Mouse (Mus musculus): ENCODE data around the gene Aldh9a1. TPM values are rescaled to one million over a fixed set of nuclear protein-coding genes. Genes with fewer than 3 reads are reported as not detected.
"Not testable (repeated sequence)": the region's sequence is repeated elsewhere in the genome, so short reads cannot be mapped to it uniquely, and the experiment has no call there.

The Aldh9a1 gene
- polyA plus RNA-seq, 1 experiment from 2014 or later = 36.0 TPM

GRCm38 (mm10) chr1:167342831-167343230, 7.0 kb upstream of the Aldh9a1 start:
- no peak overlapping the region for H3K4me3 ChIP-seq (ENCODE audit: low read depth, low read length)
- no peak for DNase-seq (ENCODE audit: low spot score)
- H3K9me3 ChIP-seq (ENCODE audit: control insufficient read depth, low read length) = no peaks in the 10 kb centered on the region
- H3K27ac ChIP-seq (ENCODE audit: low read depth, low read length) = no peak overlapping the region
- ATAC-seq (ENCODE audit: insufficient read depth, low FRiP score, low TSS enrichment) = no peak
- WGBS = 91% methylated on average over 10 of the region's 10 CpGs
- H3K4me2 ChIP-seq (ENCODE audit: low read depth) = no peak overlapping the region
- no peaks in the 10 kb centered on the region for H3K4me1 ChIP-seq (ENCODE audit: control insufficient read depth, insufficient read depth, low read length)
- no peaks in the 10 kb centered on the region for H3K36me3 ChIP-seq (ENCODE audit: control insufficient read depth, insufficient read depth, low read length)
- H3K9ac ChIP-seq (ENCODE audit: low read length) = no peak overlapping the region
- 0 out of 2 replicates have a peak, but pooled peaks cover 4% of the 10 kb centered on the region for H3K27me3 ChIP-seq (ENCODE audit: control insufficient read depth, insufficient read depth, low read length)

- not testable (repeated sequence) for H3K36me3 ChIP-seq (ENCODE audit: control insufficient read depth, insufficient read depth, low read length)
- WGBS = 93% methylated on average over 10 of the region's 10 CpGs
Observed at GRCm38 (mm10) chr1:167345994-167346520, 3.7 kb upstream of the Aldh9a1 start.

DNA sequence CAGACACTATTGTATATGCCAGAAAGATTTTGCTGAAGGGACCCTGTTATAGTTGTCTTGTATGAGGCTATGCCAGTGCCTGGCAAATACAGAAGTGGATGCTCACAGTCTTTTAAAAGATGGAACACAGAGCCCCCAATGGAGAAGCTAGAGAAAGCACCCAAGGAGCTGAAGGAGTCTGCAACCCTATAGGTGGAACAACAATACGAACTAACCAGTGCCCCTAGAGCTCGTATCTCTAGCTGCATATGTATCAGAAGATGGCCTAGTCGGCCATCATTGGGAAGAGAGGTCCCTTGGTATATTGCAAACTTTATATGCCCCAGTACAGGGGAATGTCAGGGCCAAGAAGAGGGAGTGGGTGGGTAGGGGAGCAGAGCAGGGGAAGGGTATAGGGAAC, 585 bp upstream of the Aldh9a1 start:
- H3K4me2 ChIP-seq (ENCODE audit: low read depth); H3K36me3 ChIP-seq (ENCODE audit: control insufficient read depth, insufficient read depth, low read length); H3K4me3 ChIP-seq (ENCODE audit: low read depth, low read length); H3K27ac ChIP-seq (ENCODE audit: low read depth, low read length); DNase-seq (ENCODE audit: low spot score); H3K9me3 ChIP-seq (ENCODE audit: control insufficient read depth, low read length); ATAC-seq (ENCODE audit: insufficient read depth, low FRiP score, low TSS enrichment); H3K27me3 ChIP-seq (ENCODE audit: control insufficient read depth, insufficient read depth, low read length); H3K4me1 ChIP-seq (ENCODE audit: control insufficient read depth, insufficient read depth, low read length); H3K9ac ChIP-seq (ENCODE audit: low read length): not testable (repeated sequence)
- WGBS = 54% methylated on average over 3 of the region's 3 CpGs

More at GRCm38 (mm10) chr1:167345994-167346520, 3.7 kb upstream of the Aldh9a1 start:
- H3K4me2 ChIP-seq (ENCODE audit: low read depth); H3K9ac ChIP-seq (ENCODE audit: low read length); ATAC-seq (ENCODE audit: insufficient read depth, low FRiP score, low TSS enrichment); H3K27ac ChIP-seq (ENCODE audit: low read depth, low read length); H3K4me3 ChIP-seq (ENCODE audit: low read depth, low read length); H3K9me3 ChIP-seq (ENCODE audit: control insufficient read depth, low read length); DNase-seq (ENCODE audit: low spot score); H3K4me1 ChIP-seq (ENCODE audit: control insufficient read depth, insufficient read depth, low read length); H3K27me3 ChIP-seq (ENCODE audit: control insufficient read depth, insufficient read depth, low read length): not testable (repeated sequence)

- Histone ChIP-seq H3K4me1 (ENCODE audit: control insufficient read depth, insufficient read depth, low read length) (no peaks in the 10 kb centered on the region), H3K4me2 (ENCODE audit: low read depth) (peak overlapping the region; percentile 60), H3K27me3 (ENCODE audit: control insufficient read depth, insufficient read depth, low read length) (no peaks in the 10 kb centered on the region), H3K36me3 (ENCODE audit: control insufficient read depth, insufficient read depth, low read length) (0 out of 2 replicates have a peak, but pooled peaks cover 3% of the 10 kb centered on the region), H3K4me3 (ENCODE audit: low read depth, low read length) (peak overlapping the region; percentile 54), H3K27ac (ENCODE audit: low read depth, low read length) (no peak overlapping the region), H3K9ac (ENCODE audit: low read length) (peak overlapping the region; percentile 59), H3K9me3 (ENCODE audit: control insufficient read depth, low read length) (no peaks in the 10 kb centered on the region)
- WGBS = 30% methylated on average over 13 of the region's 13 CpGs
- ATAC-seq (ENCODE audit: insufficient read depth, low FRiP score, low TSS enrichment) (no peak), DNase-seq (ENCODE audit: low spot score) (no peak)
Observed at GRCm38 (mm10) chr1:167350597-167351415, 1.0 kb downstream of the Aldh9a1 start.

GRCm38 (mm10) chr1:167352403-167352802, 2.6 kb downstream of the Aldh9a1 start:
- WGBS = 93% methylated on average over 14 of the region's 14 CpGs
- no peak overlapping the region for H3K4me3 ChIP-seq (ENCODE audit: low read depth, low read length)
- H3K4me2 ChIP-seq (ENCODE audit: low read depth) = no peak overlapping the region
- H3K27me3 ChIP-seq (ENCODE audit: control insufficient read depth, insufficient read depth, low read length) = no peaks in the 10 kb centered on the region
- H3K9ac ChIP-seq (ENCODE audit: low read length) = no peak overlapping the region
- no peaks in the 10 kb centered on the region for H3K9me3 ChIP-seq (ENCODE audit: control insufficient read depth, low read length)
- DNase-seq (ENCODE audit: low spot score) = no peak
- no peak overlapping the region for H3K27ac ChIP-seq (ENCODE audit: low read depth, low read length)
- 0 out of 2 replicates have a peak, but pooled peaks cover 3% of the 10 kb centered on the region for H3K36me3 ChIP-seq (ENCODE audit: control insufficient read depth, insufficient read depth, low read length)
- H3K4me1 ChIP-seq (ENCODE audit: control insufficient read depth, insufficient read depth, low read length) = no peaks in the 10 kb centered on the region
- no peak for ATAC-seq (ENCODE audit: insufficient read depth, low FRiP score, low TSS enrichment)

- Histone ChIP-seq H3K36me3 (ENCODE audit: control insufficient read depth, insufficient read depth, low read length) (0 out of 2 replicates have a peak, but pooled peaks cover 3% of the 10 kb centered on the region), H3K9ac (ENCODE audit: low read length) (no peak overlapping the region), H3K4me2 (ENCODE audit: low read depth) (no peak overlapping the region), H3K9me3 (ENCODE audit: control insufficient read depth, low read length) (no peaks in the 10 kb centered on the region), H3K27me3 (ENCODE audit: control insufficient read depth, insufficient read depth, low read length) (no peaks in the 10 kb centered on the region), H3K27ac (ENCODE audit: low read depth, low read length) (no peak overlapping the region), H3K4me1 (ENCODE audit: control insufficient read depth, insufficient read depth, low read length) (0 out of 2 replicates have a peak, but pooled peaks cover 2% of the 10 kb centered on the region), H3K4me3 (ENCODE audit: low read depth, low read length) (no peak overlapping the region)
- ATAC-seq (ENCODE audit: insufficient read depth, low FRiP score, low TSS enrichment) (no peak), DNase-seq (ENCODE audit: low spot score) (no peak)
- WGBS = 94% methylated on average over 9 of the region's 9 CpGs
Observed at GRCm38 (mm10) chr1:167357387-167357786, 7.6 kb downstream of the Aldh9a1 start.

- H3K9ac ChIP-seq (ENCODE audit: low read length) = no peak overlapping the region
- DNase-seq (ENCODE audit: low spot score) (no peak), ATAC-seq (ENCODE audit: insufficient read depth, low FRiP score, low TSS enrichment) (no peak)
- no peaks in the 10 kb centered on the region for H3K9me3 ChIP-seq (ENCODE audit: control insufficient read depth, low read length)
- 0 out of 2 replicates have a peak, but pooled peaks cover 2% of the 10 kb centered on the region for H3K4me1 ChIP-seq (ENCODE audit: control insufficient read depth, insufficient read depth, low read length)
- no peak overlapping the region for H3K27ac ChIP-seq (ENCODE audit: low read depth, low read length)
- 83% methylated on average over 9 of the region's 9 CpGs for WGBS
- no peaks in the 10 kb centered on the region for H3K27me3 ChIP-seq (ENCODE audit: control insufficient read depth, insufficient read depth, low read length)
- H3K4me3 ChIP-seq (ENCODE audit: low read depth, low read length) = no peak overlapping the region
- H3K4me2 ChIP-seq (ENCODE audit: low read depth) = no peak overlapping the region
- H3K36me3 ChIP-seq (ENCODE audit: control insufficient read depth, insufficient read depth, low read length) = 0 out of 2 replicates have a peak, but pooled peaks cover 3% of the 10 kb centered on the region
Observed at GRCm38 (mm10) chr1:167358731-167359130, 8.9 kb downstream of the Aldh9a1 start.

- no peak for ATAC-seq (ENCODE audit: insufficient read depth, low FRiP score, low TSS enrichment)
Observed at GRCm38 (mm10) chr1:167360268-167360667, 10.5 kb downstream of the Aldh9a1 start.

More at GRCm38 (mm10) chr1:167360268-167360667, 10.5 kb downstream of the Aldh9a1 start:
- 64% methylated on average over 4 of the region's 4 CpGs for WGBS
- H3K9me3 ChIP-seq (ENCODE audit: control insufficient read depth, low read length) = no peaks in the 10 kb centered on the region
- no peaks in the 10 kb centered on the region for H3K36me3 ChIP-seq (ENCODE audit: control insufficient read depth, insufficient read depth, low read length)
- H3K27ac ChIP-seq (ENCODE audit: low read depth, low read length) = no peak overlapping the region
- H3K9ac ChIP-seq (ENCODE audit: low read length) = no peak overlapping the region
- no peak overlapping the region for H3K4me2 ChIP-seq (ENCODE audit: low read depth)
- no peaks in the 10 kb centered on the region for H3K27me3 ChIP-seq (ENCODE audit: control insufficient read depth, insufficient read depth, low read length)
- 0 out of 2 replicates have a peak, but pooled peaks cover 2% of the 10 kb centered on the region for H3K4me1 ChIP-seq (ENCODE audit: control insufficient read depth, insufficient read depth, low read length)
- DNase-seq (ENCODE audit: low spot score) = no peak
- no peak overlapping the region for H3K4me3 ChIP-seq (ENCODE audit: low read depth, low read length)
